Mouse (Mus musculus): Measurements from ENCODE around the gene Prcd. TPM values are rescaled to one million over a fixed set of nuclear protein-coding genes. Genes with fewer than 3 reads are reported as not detected.

The Prcd gene
- total and polyA plus RNA-seq, 3 experiments: not detected

GRCm38 (mm10) chr11:116620073-116620472 is 33.3 kb upstream of the Prcd start:
- Histone ChIP-seq H3K4me1 (ENCODE audit: control insufficient read depth in 1 of 2, insufficient read depth in 2 of 2) (peaks cover 69 to 91% of the 10 kb centered on the region in 2 experiments), H3K79me2 (replicated peaks; ENCODE audit: control insufficient read depth, extremely low read depth, insufficient read depth, poor library complexity, severe bottlenecking) (no peaks in the 10 kb centered on the region), H3K27me3 (replicated peaks) (no peaks in the 10 kb centered on the region), H3K9ac (ENCODE audit: insufficient read depth, low read depth) (no peak overlapping the region), H3K27ac (ENCODE audit: insufficient read depth, low read depth) (no peak overlapping the region; the same call in 1 of the 2 replicates), H3K4me2 (ENCODE audit: insufficient read depth, low read depth, poor library complexity, severe bottlenecking) (peak overlapping the region; percentile 14; the same call in 1 of the 2 replicates), H3K4me3 (replicated peaks in 1 of 3; ENCODE audit: low read depth in 2 of 3, low read length in 2 of 3, poor library complexity in 1 of 3) (no peak overlapping the region), H3K36me3 (replicated peaks in 1 of 2; ENCODE audit: control insufficient read depth in 1 of 2, insufficient read depth in 1 of 2, low read length in 1 of 2) (peaks cover 0 to 5% of the 10 kb centered on the region in 2 experiments), H3K9me3 (replicated peaks; ENCODE audit: low read length) (no peaks in the 10 kb centered on the region)
- TF ChIP-seq E2F4 (IDR thresholded peaks at IDR 0.05; ENCODE audit: insufficient replicate concordance, low read depth, low read length) (no peak), SIN3A (IDR thresholded peaks at IDR 0.05; ENCODE audit: low read length) (peak; percentile 55; the same call in 1 of the 2 replicates)
- DNase-seq (ENCODE audit: extremely low read depth): peak; percentile 58
- dilution Hi-C loops (cut with MboI; ENCODE audit: extremely low pct_ligation_motif_present, extremely low pct_unique_long_range_greater_than_20kb, low sequenced_read_pairs): no loop called here
- in situ Hi-C loops (cut with MboI; ENCODE audit: low pct_ligation_motif_present, low pct_unique_long_range_greater_than_20kb, low sequenced_read_pairs): no loop called here

GRCm38 (mm10) chr11:116620559-116621253 is 32.6 kb upstream of the Prcd start:
- in situ Hi-C loops (cut with MboI; ENCODE audit: low pct_ligation_motif_present, low pct_unique_long_range_greater_than_20kb, low sequenced_read_pairs) (no loop called here), dilution Hi-C loops (cut with MboI; ENCODE audit: extremely low pct_ligation_motif_present, extremely low pct_unique_long_range_greater_than_20kb, low sequenced_read_pairs) (no loop called here)
- Histone ChIP-seq H3K27ac (ENCODE audit: insufficient read depth, low read depth) (no peak overlapping the region; the same call in 1 of the 2 replicates), H3K36me3 (replicated peaks in 1 of 2; ENCODE audit: control insufficient read depth in 1 of 2, insufficient read depth in 1 of 2, low read length in 1 of 2) (peaks cover 0 to 5% of the 10 kb centered on the region in 2 experiments), H3K4me1 (ENCODE audit: control insufficient read depth in 1 of 2, insufficient read depth in 2 of 2) (peaks cover 70 to 91% of the 10 kb centered on the region in 2 experiments), H3K27me3 (replicated peaks) (no peaks in the 10 kb centered on the region), H3K4me3 (replicated peaks in 1 of 3; ENCODE audit: low read depth in 2 of 3, low read length in 2 of 3, poor library complexity in 1 of 3) (peak overlapping the region in 1 of 3 experiments; percentile 10), H3K9ac (ENCODE audit: insufficient read depth, low read depth) (no peak overlapping the region), H3K9me3 (replicated peaks; ENCODE audit: low read length) (no peaks in the 10 kb centered on the region), H3K4me2 (ENCODE audit: insufficient read depth, low read depth, poor library complexity, severe bottlenecking) (peak overlapping the region; percentile 14), H3K79me2 (replicated peaks; ENCODE audit: control insufficient read depth, extremely low read depth, insufficient read depth, poor library complexity, severe bottlenecking) (no peaks in the 10 kb centered on the region)
- peak; percentile 58 for DNase-seq (ENCODE audit: extremely low read depth)
- TF ChIP-seq NRF1 (IDR thresholded peaks at IDR 0.05; ENCODE audit: low read depth, low read length) (0 out of 2 replicates have a peak, but pooled peaks have one; percentile 6), SMC3 (IDR thresholded peaks at IDR 0.05; ENCODE audit: low read depth, low read length) (no peak), MYC (IDR thresholded peaks at IDR 0.05; ENCODE audit: low read depth, low read length) (no peak), POLR2AphosphoS2 (IDR thresholded peaks at IDR 0.05; ENCODE audit: low read depth, low read length) (no peak), HCFC1 (IDR thresholded peaks at IDR 0.05; ENCODE audit: low read depth, low read length) (no peak), ZNF384 (IDR thresholded peaks at IDR 0.05; ENCODE audit: low read depth, low read length) (no peak), CTCF (conservative IDR thresholded peaks at IDR 0.05 in 1 of 2, IDR thresholded peaks at IDR 0.05 in 1 of 2; ENCODE audit: low read depth in 2 of 2, low read length in 2 of 2) (no peak), ELF1 (IDR thresholded peaks at IDR 0.05; ENCODE audit: low read depth, low read length) (no peak), SIN3A (IDR thresholded peaks at IDR 0.05; ENCODE audit: low read length) (no peak), UBTF (IDR thresholded peaks at IDR 0.05; ENCODE audit: low read depth, low read length) (0 out of 2 replicates have a peak, but pooled peaks have one; percentile 14), POLR2A (IDR thresholded peaks at IDR 0.05; ENCODE audit: low read depth, low read length) (no peak), MAFK (IDR thresholded peaks at IDR 0.05; ENCODE audit: insufficient replicate concordance, low read length) (no peak), ZKSCAN1 (IDR thresholded peaks at IDR 0.05; ENCODE audit: borderline replicate concordance, low read depth, low read length) (no peak), ZC3H11A (IDR thresholded peaks at IDR 0.05; ENCODE audit: low read depth, low read length) (no peak), ETS1 (conservative IDR thresholded peaks at IDR 0.05; ENCODE audit: low read depth, low read length) (peak; percentile 7), ZMIZ1 (IDR thresholded peaks at IDR 0.05; ENCODE audit: low read depth, low read length) (no peak), TBP (conservative IDR thresholded peaks at IDR 0.05; ENCODE audit: low read depth, low read length) (no peak), NELFE (IDR thresholded peaks at IDR 0.05; ENCODE audit: low read depth, low read length) (no peak), CHD1 (IDR thresholded peaks at IDR 0.05; ENCODE audit: low read depth, low read length) (no peak), JUN (IDR thresholded peaks at IDR 0.05; ENCODE audit: insufficient read depth, low read depth, low read length) (no peak), BHLHE40 (IDR thresholded peaks at IDR 0.05; ENCODE audit: low read depth, low read length) (0 out of 2 replicates have a peak, but pooled peaks have one; percentile 34), PAX5 (IDR thresholded peaks at IDR 0.05; ENCODE audit: low read length) (no peak), TCF12 (IDR thresholded peaks at IDR 0.05; ENCODE audit: low read depth, low read length) (no peak), RCOR1 (conservative IDR thresholded peaks at IDR 0.05; ENCODE audit: low read depth, low read length) (no peak), MAX (IDR thresholded peaks at IDR 0.05; ENCODE audit: low read length) (no peak), JUND (conservative IDR thresholded peaks at IDR 0.05; ENCODE audit: low read depth, low read length) (0 out of 2 replicates have a peak, but pooled peaks have one; percentile 16), MAZ (IDR thresholded peaks at IDR 0.05; ENCODE audit: low read depth, low read length) (no peak), GABPA (IDR thresholded peaks at IDR 0.05; ENCODE audit: insufficient replicate concordance, low read depth, low read length) (no peak), IRF4 (IDR thresholded peaks at IDR 0.05; ENCODE audit: low read depth, low read length) (peak; percentile 69), RAD21 (IDR thresholded peaks at IDR 0.05; ENCODE audit: low read depth, low read length) (no peak), USF2 (conservative IDR thresholded peaks at IDR 0.05; ENCODE audit: low read depth, low read length) (no peak)
